Mouse (Mus musculus) brain, embryonic 14.5 days (tissue): ENCODE results near the gene F7.

Source experiments
- CTCF ChIP-seq: fragments of 200-500 bp; IDR thresholded peaks from 2 replicates; pipeline ENCODE4 v1.5.1; 2012; ENCODE audit warnings: inconsistent platforms, mild to moderate bottlenecking, moderate library complexity, borderline replicate concordance; ENCODE audit not compliant: insufficient read depth, insufficient read length; ENCODE audit errors: extremely low read depth
- POLR2A ChIP-seq: fragments of 200-500 bp; IDR thresholded peaks from 2 replicates; pipeline ENCODE4 v1.6.1; 2012; ENCODE audit warnings: mild to moderate bottlenecking, inconsistent platforms, borderline replicate concordance; ENCODE audit not compliant: poor library complexity, insufficient read depth, insufficient read length, severe bottlenecking; ENCODE audit errors: extremely low read depth

DNA sequence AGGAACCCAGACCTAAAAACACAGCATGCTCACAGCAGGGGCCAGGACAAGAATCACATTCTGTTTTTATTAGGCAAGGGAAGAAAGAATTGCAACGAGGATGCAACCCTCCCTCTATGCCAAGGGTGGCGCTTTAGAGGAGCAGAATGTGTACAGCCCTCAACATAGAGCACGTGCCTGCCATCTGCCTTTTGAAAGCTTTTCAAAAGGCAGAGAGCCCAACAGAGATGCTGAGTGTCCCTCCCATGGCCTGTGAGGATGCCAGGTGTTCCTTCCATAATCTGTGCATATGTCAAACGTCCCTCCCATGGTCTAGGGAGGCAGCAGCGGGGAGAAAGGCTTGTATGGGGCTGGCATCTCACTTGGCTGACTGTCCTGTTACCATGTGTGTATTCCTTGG, 21.8 kb downstream of the F7 start:
- TF ChIP-seq POLR2A (no peak), CTCF (no peak)
